Mouse (Mus musculus) hindbrain, embryonic 11.5 days (tissue): ENCODE results near the gene Pfkl. TPM values are rescaled to one million over a fixed set of nuclear protein-coding genes. Genes with fewer than 3 reads are reported as not detected.

Source experiments
- ATAC-seq: fragments of 200-750 bp; cut with Nextera tagmentation; 2 replicates; pipeline ENCODE4 v1.8.0; 2017; ENCODE audit warnings: mild to moderate bottlenecking, moderate TSS enrichment, moderate library complexity; ENCODE audit not compliant: low FRiP score
- DNase-seq: peaks from one replicate; pipeline ENCODE4 v3.0.0-alpha.2; 2015; ENCODE audit warnings: low spot score
- H3K27ac ChIP-seq: fragments of 300-500 bp; sonication (generic); 2 replicates; pipeline ENCODE4 v1.5.1; 2014; ENCODE audit warnings: mild to moderate bottlenecking, low read depth, low read length
- H3K27me3 ChIP-seq: fragments of 300-500 bp; sonication (generic); 2 replicates; pipeline ENCODE4 v1.6.1; 2014; ENCODE audit warnings: mild to moderate bottlenecking, low read length, moderate library complexity, mixed read lengths; ENCODE audit not compliant: control insufficient read depth, insufficient read depth
- H3K36me3 ChIP-seq: fragments of 300-500 bp; sonication (generic); 2 replicates; pipeline ENCODE4 v1.6.1; 2014; ENCODE audit warnings: mild to moderate bottlenecking, low read length, moderate library complexity, mixed read lengths; ENCODE audit not compliant: control insufficient read depth, insufficient read depth
- H3K4me1 ChIP-seq: fragments of 300-500 bp; sonication (generic); replicated peaks from 2 replicates; pipeline ENCODE4 v1.6.1; 2014; ENCODE audit warnings: low read length, mixed read lengths; ENCODE audit not compliant: control insufficient read depth, insufficient read depth
- H3K4me2 ChIP-seq: fragments of 300-500 bp; sonication (generic); replicated peaks from 2 replicates; pipeline ENCODE4 v1.6.1; 2014; ENCODE audit warnings: mild to moderate bottlenecking, low read depth, low read length
- H3K4me3 ChIP-seq: fragments of 300-500 bp; sonication (generic); 2 replicates; pipeline ENCODE4 v1.5.1; 2014; ENCODE audit warnings: low read depth, low read length
- H3K9ac ChIP-seq: fragments of 300-500 bp; sonication (generic); 2 replicates; pipeline ENCODE4 v1.6.1; 2014; ENCODE audit warnings: low read depth, low read length
- H3K9me3 ChIP-seq: fragments of 300-500 bp; sonication (generic); 2 replicates; pipeline ENCODE4 v1.6.1; 2016; ENCODE audit warnings: low read length; ENCODE audit not compliant: control insufficient read depth
- WGBS: fragments of 180-500 bp; shearing (Covaris S2); extraction: QIAGEN DNeasy Blood & Tissue Kit; methylation state at CpG from one replicate; pipeline ENCODE4 v1.1.7; 2014; 5-methylcytosine and 5-hydroxymethylcytosine counted together
- polyA plus RNA-seq: library from polyadenylated mRNA; unstranded; fragments of >200 nt; fragmentation: Nextera tagmentation; extraction: Ambion mirVana; gene quantifications from 2 replicates; pipeline ENCODE4 v1.2.1, GENCODE M21; 2014

The Pfkl gene
- 85.5 and 114 TPM in 2 replicates for polyA plus RNA-seq

DNA sequence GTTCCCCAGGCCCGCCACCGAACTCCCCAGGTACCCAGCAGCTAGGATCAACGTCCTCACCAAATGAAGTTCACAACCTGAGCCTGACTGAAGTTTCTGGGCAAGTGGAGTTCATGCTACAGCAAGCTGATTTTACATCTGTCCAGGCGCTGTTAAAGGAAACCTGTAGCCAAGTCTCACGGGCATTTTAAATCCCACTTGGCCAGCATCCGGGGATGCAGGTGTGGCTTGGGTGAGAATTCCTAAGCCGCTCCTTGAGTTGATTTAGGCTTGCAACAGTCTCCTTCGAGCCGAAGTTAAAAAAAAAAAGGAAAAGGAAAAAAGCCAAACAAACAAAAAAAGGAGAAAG is at the start of gene Pfkl:
TSS of gene Pfkl (minus strand) at position 139 of the 349 bp plus-strand sequence.
- Histone ChIP-seq H3K4me2 (peak within 1 kb of the TSS; percentile 88), H3K4me1 (peaks cover 13% of the 10 kb centered on the region), H3K4me3 (peak within 1 kb of the TSS; percentile 81), H3K27me3 (no peaks in the 10 kb centered on the region), H3K36me3 (no peaks in the 10 kb centered on the region), H3K9me3 (no peaks in the 10 kb centered on the region), H3K27ac (peak within 1 kb of the TSS; percentile 95), H3K9ac (peak within 1 kb of the TSS; percentile 86)
- under 1% methylated on average over 9 of the region's 9 CpGs for WGBS
- DNase-seq (no peak), ATAC-seq (no peak)

DNA sequence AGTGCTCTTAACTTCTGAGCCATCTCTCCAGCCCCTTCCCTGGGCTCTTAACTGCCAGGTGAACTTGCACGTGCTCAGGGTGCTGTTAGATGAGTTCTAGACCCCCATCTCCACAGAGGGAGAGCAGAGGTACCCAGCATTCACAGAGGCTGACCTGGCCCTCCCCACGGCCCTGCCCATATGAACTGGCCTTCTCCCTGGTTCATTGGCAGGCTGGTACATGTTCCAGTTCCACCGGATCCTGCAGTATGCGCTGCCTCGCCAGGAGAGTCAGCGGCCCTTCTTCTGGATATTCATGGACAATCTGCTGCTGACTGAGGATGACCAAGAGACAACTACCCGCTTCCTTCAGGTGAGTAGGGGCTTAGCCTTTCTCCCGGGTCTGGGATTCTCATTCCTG is 47.2 kb upstream of the Pfkl start:
- H3K9me3 ChIP-seq, result no peaks in the 10 kb centered on the region
- no peak for DNase-seq
- no peaks in the 10 kb centered on the region for H3K27me3 ChIP-seq
- H3K4me1 ChIP-seq, result no peaks in the 10 kb centered on the region
- ATAC-seq, result no peak
- WGBS, result 87% methylated on average over 8 of the region's 8 CpGs
- no peak overlapping the region for H3K9ac ChIP-seq
- H3K4me3 ChIP-seq, result no peak overlapping the region
- H3K4me2 ChIP-seq, result no peak overlapping the region
- H3K27ac ChIP-seq, result no peak overlapping the region
- H3K36me3 ChIP-seq, result no peaks in the 10 kb centered on the region

DNA sequence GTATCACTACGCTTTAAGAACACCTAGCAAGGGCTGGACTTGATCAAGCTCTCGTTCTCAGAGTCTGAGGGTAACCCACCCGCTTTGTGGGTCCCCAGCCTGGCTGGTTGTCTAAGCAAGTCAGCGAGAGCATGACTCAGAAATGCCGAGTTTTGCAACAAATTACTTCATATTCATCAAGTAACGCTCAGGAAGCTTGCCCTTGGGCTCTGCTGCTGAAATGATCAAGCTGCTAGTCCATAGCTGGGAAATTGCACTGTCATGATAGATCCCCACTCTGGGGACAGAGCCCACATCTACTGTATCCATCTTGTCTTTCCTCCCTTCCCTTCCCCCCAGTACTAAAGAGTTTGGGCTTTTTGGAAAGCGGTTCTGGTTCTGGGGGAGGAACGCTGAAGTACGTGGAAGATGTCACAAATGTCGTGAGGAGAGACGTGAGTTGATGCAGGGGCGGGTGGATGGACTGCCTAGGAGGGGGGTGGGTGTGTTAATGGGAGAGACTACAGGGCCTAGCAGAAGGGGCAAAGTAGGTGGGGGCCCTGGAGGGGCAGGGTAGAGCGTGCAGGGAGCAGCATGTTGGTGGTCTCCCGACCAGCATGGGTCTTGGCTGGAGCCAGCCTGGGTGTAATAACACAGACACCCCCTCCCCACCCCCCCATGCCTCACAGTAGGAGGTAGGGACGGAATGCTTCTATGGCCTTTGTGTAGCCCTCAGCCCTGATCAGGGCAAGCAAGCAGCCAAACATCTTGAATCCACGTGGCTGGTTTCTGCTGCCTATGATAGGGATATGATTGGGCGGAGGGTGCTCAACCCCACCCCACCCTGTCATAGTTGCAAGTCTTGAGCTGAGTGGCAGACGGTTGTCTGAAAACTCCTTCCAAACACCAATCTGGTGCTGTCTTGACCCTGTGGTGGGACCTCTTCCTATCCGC is 45.0 kb upstream of the Pfkl start:
- ATAC-seq (no peak), DNase-seq (no peak)
- Histone ChIP-seq H3K4me3 (no peak overlapping the region), H3K36me3 (no peaks in the 10 kb centered on the region), H3K9me3 (no peaks in the 10 kb centered on the region), H3K4me1 (no peaks in the 10 kb centered on the region), H3K9ac (no peak overlapping the region), H3K4me2 (no peak overlapping the region), H3K27me3 (no peaks in the 10 kb centered on the region), H3K27ac (no peak overlapping the region)
- WGBS, result 68% methylated on average over 19 of the region's 19 CpGs

DNA sequence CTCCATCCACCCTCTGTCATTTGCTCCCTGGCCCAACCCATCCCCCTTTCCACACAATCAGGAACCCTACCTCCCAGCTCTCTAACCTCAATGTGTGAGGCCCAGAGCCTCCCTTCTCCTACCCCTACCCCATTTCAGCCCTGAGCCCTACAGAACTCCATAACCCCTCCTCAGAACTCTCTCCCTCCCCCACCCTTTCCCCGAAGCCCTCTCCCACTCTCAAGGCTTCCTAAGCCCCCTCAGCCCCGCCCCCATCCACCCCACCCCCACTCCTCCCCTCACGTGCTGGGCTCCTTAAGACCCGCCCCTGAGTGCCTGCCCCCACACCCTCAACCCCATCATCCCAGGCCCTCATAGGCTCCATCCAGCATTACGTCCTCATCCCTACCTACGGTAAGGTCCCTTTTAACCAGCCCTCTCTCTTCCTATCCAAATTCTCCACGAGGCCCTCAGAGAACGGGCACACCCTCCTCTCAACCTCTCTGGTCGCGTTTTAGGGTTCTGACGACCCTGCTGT is 39.7 kb upstream of the Pfkl start:
- Histone ChIP-seq H3K4me2 (no peak overlapping the region), H3K9ac (no peak overlapping the region), H3K36me3 (no peaks in the 10 kb centered on the region), H3K9me3 (no peaks in the 10 kb centered on the region), H3K4me1 (no peaks in the 10 kb centered on the region), H3K27me3 (no peaks in the 10 kb centered on the region), H3K27ac (no peak overlapping the region), H3K4me3 (no peak overlapping the region)
- 57% methylated on average over 10 of the region's 11 CpGs for WGBS
- ATAC-seq (no peak), DNase-seq (no peak)

DNA sequence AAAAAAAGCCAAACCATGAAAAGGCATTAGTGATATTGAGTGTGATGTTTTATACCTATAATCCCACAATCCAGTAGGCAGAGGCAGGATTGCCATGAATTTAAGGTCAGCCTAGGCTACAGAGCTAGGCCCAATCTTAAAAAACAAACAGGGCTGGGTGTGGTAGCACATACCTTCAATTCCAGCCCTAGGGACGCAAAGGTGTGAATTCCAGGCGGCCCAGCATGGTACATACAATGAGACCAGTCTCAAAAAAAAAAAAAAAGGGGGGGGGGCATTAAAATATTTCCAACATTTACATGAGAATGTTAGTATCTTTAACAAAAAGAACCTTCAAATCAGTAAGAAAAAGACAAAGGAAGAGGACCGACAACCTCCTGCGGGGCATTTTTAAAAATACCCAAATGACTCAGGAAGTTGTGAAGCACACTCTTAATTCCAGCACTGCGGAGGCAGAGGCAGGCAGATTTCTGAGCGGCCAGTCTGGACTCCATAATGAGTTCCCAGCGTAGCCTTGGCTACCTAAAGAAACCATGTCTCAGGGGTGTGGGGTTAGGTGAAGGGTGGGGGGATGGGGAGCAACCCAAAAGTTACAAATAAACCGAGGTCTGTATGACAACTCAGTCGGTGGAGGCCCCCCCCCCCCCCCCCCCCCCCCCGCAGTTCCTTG is 38.3 kb upstream of the Pfkl start:
- Histone ChIP-seq H3K27me3 (no peaks in the 10 kb centered on the region), H3K9ac (no peak overlapping the region), H3K4me2 (no peak overlapping the region), H3K9me3 (no peaks in the 10 kb centered on the region), H3K4me1 (no peaks in the 10 kb centered on the region), H3K36me3 (no peaks in the 10 kb centered on the region), H3K4me3 (no peak overlapping the region), H3K27ac (no peak overlapping the region)
- no peak for DNase-seq
- no peak for ATAC-seq
- WGBS, result 85% methylated on average over 9 of the region's 10 CpGs

DNA sequence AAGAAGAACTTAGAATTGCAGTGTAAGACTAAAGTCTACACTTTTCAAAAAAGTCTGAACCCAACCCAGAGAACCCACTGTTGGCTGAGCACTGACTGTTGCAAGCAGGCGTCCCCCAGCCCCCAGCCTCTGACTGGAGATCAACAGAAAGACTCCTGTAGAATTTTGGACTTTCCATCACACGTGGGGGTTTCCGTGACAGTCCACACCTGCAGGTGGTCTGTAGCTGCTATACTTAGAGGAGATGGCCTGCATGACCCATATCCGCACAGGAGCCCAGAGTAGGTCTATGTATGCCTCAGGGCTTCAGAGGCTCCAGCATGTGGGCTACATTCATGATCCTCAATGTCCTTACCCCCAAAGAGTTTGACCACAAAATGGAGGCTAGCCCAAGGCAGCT is 36.5 kb upstream of the Pfkl start:
- Histone ChIP-seq H3K4me2 (no peak overlapping the region), H3K9me3 (no peaks in the 10 kb centered on the region), H3K4me1 (no peaks in the 10 kb centered on the region), H3K27me3 (no peaks in the 10 kb centered on the region), H3K27ac (no peak overlapping the region), H3K9ac (no peak overlapping the region), H3K4me3 (no peak overlapping the region), H3K36me3 (no peaks in the 10 kb centered on the region)
- no peak for ATAC-seq
- DNase-seq, result no peak
- WGBS, result 87% methylated on average over 4 of the region's 4 CpGs

DNA sequence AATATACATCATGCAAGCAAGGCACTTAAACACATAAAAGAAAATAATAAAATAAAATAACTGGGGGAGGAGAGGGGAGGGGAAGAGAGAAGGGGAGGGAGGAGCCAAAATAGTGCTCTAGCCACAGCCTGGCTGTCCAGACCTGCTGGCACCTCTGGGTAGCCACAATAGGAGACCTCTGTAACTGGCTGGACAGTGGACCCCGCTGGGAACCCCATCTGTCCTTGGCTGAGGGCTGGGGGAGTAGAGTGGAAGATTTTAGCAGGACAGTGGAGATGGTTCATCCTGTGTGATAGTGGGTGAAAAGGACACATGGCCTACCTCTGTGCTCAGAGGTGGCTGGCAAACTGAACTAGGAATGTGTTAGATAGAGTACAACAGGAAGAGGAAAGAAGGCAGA is 34.6 kb upstream of the Pfkl start:
- no peaks in the 10 kb centered on the region for H3K27me3 ChIP-seq
- no peak for ATAC-seq
- H3K36me3 ChIP-seq, result no peaks in the 10 kb centered on the region
- H3K27ac ChIP-seq, result no peak overlapping the region
- H3K4me2 ChIP-seq, result no peak overlapping the region
- H3K9me3 ChIP-seq, result no peaks in the 10 kb centered on the region
- no peaks in the 10 kb centered on the region for H3K4me1 ChIP-seq
- H3K4me3 ChIP-seq, result no peak overlapping the region
- DNase-seq, result no peak
- no peak overlapping the region for H3K9ac ChIP-seq
- WGBS, result 77% methylated on average over 1 of the region's 1 CpGs

DNA sequence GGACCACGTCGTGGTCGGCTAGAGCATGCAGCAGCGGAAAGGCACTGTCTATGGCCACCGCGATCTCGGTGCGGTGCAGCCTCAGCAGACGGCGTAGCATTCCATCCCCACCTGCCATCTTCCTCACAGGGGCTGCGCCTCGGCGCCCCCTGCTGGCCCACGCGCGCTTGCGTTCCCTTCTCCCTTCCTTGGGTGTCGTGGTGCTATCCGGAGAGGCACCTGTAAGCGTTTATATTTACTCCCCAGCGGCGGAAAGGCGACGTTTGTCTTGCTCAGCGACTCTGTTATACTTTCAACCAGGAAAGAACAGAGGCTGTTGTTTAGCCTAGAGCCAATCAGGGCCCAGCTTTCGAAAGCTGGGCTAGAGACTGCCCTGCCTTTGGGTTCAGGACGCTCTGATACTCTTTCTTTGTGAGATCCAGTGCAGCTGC is 33.5 kb upstream of the Pfkl start, which contains the start of gene Aire:
TSS of gene Aire (minus strand) at position 205 of the 431 bp plus-strand sequence.
- DNase-seq, result peak; percentile 84

More for the DNA sequence above, 33.5 kb upstream of the Pfkl start, which contains the start of gene Aire:
- ATAC-seq, result peak; percentile 73
- H3K9me3 ChIP-seq, result no peaks in the 10 kb centered on the region
- peak within 1 kb of the TSS; percentile 33 for H3K4me2 ChIP-seq
- H3K4me3 ChIP-seq, result no peak within 1 kb of the TSS
- no peaks in the 10 kb centered on the region for H3K36me3 ChIP-seq
- no peaks in the 10 kb centered on the region for H3K4me1 ChIP-seq
- H3K27me3 ChIP-seq, result no peaks in the 10 kb centered on the region
- WGBS, result 3% methylated on average over 27 of the region's 27 CpGs
- H3K9ac ChIP-seq, result no peak within 1 kb of the TSS
- no peak within 1 kb of the TSS for H3K27ac ChIP-seq
